Mouse (Mus musculus) thymus, adult 2 months (tissue): ENCODE measurements around the gene Slc36a3. TPM values are rescaled to one million over a fixed set of nuclear protein-coding genes. Genes with fewer than 3 reads are reported as not detected.
A peak's percentile ranks its signal among the peaks of the same experiment; 100 is the strongest.

Experiments
- DNase-seq: peaks from one replicate; pipeline ENCODE4 v3.0.0; 2021
- H3K27ac ChIP-seq: fragments of 200-500 bp; 2 replicates; pipeline ENCODE4 v1.5.1; 2012; ENCODE audit warnings: low read length, control low read depth; ENCODE audit not compliant: control insufficient read depth, insufficient read depth
- H3K27me3 ChIP-seq: fragments of 200-500 bp; 2 replicates; pipeline ENCODE4 v1.6.1; 2012; ENCODE audit warnings: mild to moderate bottlenecking, low read length, moderate library complexity, mixed read lengths; ENCODE audit not compliant: control insufficient read depth, insufficient read depth
- H3K36me3 ChIP-seq: fragments of 200-500 bp; 2 replicates; pipeline ENCODE4 v1.6.1; 2012; ENCODE audit warnings: mild to moderate bottlenecking, low read length, moderate library complexity; ENCODE audit not compliant: control insufficient read depth, insufficient read depth
- H3K4me1 ChIP-seq: fragments of 200-500 bp; replicated peaks from 2 replicates; pipeline ENCODE4 v1.6.1; 2012; ENCODE audit warnings: low read length; ENCODE audit not compliant: control insufficient read depth, insufficient read depth
- H3K4me3 ChIP-seq: fragments of 200-500 bp; 2 replicates; pipeline ENCODE4 v1.5.1; 2012; ENCODE audit warnings: mild to moderate bottlenecking, low read length, control low read depth, moderate library complexity; ENCODE audit not compliant: control insufficient read depth, insufficient read depth
- CTCF ChIP-seq: fragments of 200-500 bp; IDR thresholded peaks from 2 replicates; pipeline ENCODE4 v1.5.1; 2012; ENCODE audit warnings: mild to moderate bottlenecking, control low read depth, low read length, moderate library complexity, borderline replicate concordance; ENCODE audit not compliant: control insufficient read depth, poor library complexity, insufficient read depth; ENCODE audit errors: extremely low read depth
- POLR2A ChIP-seq: fragments of 200-500 bp; IDR thresholded peaks from 2 replicates; pipeline ENCODE4 v1.6.1; 2012; ENCODE audit warnings: mild to moderate bottlenecking, low read length, control low read depth, moderate library complexity; ENCODE audit not compliant: control insufficient read depth, poor library complexity, insufficient read depth; ENCODE audit errors: extremely low read depth
- WGBS: fragments of 180-500 bp; shearing (Covaris S2); methylation state at CpG from one replicate; pipeline ENCODE4 v1.1.7; 2018; 5-methylcytosine and 5-hydroxymethylcytosine counted together
- polyA plus RNA-seq: library from polyadenylated mRNA; depleted of rRNA; stranded (reverse); fragments of >200 nt; gene quantifications from 2 replicates; pipeline ENCODE4 v1.2.3, GENCODE M21; 2012

Gene Slc36a3
- polyA plus RNA-seq, 1 experiment: 0.74 TPM

DNA sequence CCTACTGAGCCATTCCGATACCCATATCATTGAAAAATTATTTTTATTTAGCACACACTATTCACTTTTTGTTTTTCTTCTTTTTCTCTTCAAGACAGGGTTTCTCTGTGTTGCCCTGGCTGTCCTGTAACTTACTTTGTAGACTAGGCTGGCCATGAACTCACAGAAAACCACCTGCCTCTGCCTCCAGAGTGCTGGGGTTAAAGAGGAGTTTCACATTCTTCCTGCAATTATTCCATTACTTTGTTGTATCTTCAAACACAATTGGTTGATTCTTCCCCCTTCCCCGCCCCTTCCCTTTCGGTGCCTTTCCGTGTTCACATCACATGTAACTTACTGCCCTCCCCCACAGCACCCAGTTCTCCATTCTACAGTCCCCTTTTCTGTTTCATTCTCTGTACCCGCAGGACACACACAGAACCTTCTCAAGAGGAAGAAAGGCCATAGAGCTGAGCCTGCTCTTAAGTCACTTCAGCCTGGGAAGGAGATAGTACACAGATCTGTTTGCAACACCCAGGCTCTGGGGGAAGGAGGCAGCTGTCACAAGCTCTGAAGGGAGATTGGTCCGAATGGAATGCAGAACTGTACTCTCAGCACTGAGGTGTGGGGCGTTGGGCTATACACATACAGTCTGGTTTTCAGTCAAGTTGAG lies 38.2 kb downstream of the Slc36a3 start:
- Histone ChIP-seq H3K4me3 (no peak overlapping the region), H3K4me1 (peaks cover 12% of the 10 kb centered on the region), H3K27me3 (no peaks in the 10 kb centered on the region), H3K36me3 (no peaks in the 10 kb centered on the region), H3K27ac (peak overlapping the region; percentile 72)
- no peak for TF ChIP-seq CTCF
- TF ChIP-seq POLR2A: no peak
- DNase-seq: peak; percentile 47
- 25% methylated on average over 7 of the region's 7 CpGs for WGBS

DNA sequence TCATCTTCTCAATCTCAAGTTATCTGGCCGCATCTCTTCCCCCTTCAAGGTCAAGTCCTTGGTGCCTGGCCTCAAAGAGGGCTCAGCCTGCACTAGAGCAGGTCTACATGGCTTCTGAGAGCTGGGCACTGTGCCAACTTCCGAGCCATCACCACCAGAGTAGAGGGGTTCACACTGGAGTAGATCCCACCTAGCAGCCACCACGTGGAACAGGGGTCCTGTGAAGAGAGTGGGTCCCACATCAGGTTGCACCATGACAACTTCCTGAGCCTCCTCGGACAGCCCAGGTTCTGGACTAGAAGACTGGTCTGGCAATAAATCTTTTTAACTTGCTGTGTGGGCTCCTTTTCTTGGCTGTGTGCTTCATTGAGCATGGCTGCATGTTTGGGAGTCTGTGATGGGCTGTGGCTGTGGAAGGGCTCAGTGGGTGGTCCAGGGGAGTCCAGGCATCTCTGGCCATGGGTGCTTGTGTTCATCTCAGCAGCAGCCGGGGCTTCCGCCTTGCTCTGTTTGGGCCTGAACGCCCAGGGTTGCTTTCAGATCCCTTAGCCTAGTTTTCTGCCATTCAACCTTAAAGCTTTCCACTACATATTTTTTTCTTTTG lies 40.8 kb downstream of the Slc36a3 start:
- H3K4me3 ChIP-seq: no peak overlapping the region
- H3K27ac ChIP-seq: no peak overlapping the region
- no peaks in the 10 kb centered on the region for H3K27me3 ChIP-seq
- DNase-seq: no peak
- WGBS: 87% methylated on average over 7 of the region's 7 CpGs
- TF ChIP-seq POLR2A: no peak
- no peak for TF ChIP-seq CTCF
- H3K36me3 ChIP-seq: no peaks in the 10 kb centered on the region
- H3K4me1 ChIP-seq: peaks cover 27% of the 10 kb centered on the region

DNA sequence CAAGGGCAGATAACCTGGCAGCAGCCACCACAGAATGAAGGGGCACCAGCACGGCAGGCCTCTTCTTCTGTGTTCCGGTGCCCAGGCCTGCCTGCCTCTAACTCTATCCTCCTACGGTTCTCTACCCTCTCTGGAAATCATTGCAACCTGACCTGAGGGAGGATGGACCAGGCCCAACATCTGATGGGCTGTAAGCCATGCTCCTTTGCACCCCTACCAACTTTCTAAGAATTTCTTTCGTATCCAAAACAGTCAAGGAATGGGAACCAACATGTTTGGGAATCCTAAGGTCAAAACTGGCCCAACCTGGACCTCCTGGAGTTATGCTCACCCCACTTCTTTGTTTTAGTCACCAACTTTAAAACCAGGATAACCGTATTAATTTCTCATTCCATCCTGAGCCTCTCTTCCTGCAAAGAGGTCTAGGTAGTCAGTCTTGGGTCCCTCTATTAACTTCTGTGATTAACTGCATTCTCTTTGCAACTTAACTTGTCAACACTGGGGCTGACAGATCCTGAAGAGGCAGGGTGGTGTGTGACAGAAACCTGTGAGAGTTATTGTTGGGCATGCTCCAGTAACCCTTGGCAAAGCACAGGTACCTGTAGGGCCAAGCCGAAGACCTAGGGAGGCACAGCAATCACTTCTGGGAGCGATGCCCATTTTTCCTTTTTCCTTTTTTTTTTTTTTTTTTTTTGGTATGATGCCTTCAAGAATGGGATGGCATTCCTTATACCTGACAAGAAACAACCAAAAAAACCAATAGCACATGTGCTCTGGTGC lies 41.8 kb downstream of the Slc36a3 start:
- no peak overlapping the region for H3K27ac ChIP-seq
- no peaks in the 10 kb centered on the region for H3K27me3 ChIP-seq
- WGBS: 98% methylated on average over 7 of the region's 7 CpGs
- no peak for TF ChIP-seq POLR2A
- TF ChIP-seq CTCF: no peak
- no peak for DNase-seq
- 0 out of 2 replicates have a peak, but pooled peaks cover 4% of the 10 kb centered on the region for H3K36me3 ChIP-seq
- no peak overlapping the region for H3K4me3 ChIP-seq
- H3K4me1 ChIP-seq: peaks cover 27% of the 10 kb centered on the region

- peaks cover 17% of the 10 kb centered on the region for H3K4me1 ChIP-seq
- WGBS: 72% methylated on average over 1 of the region's 1 CpGs
- H3K36me3 ChIP-seq: 0 out of 2 replicates have a peak, but pooled peaks cover 5% of the 10 kb centered on the region
- DNase-seq: no peak
- no peak overlapping the region for H3K27ac ChIP-seq
- no peak overlapping the region for H3K4me3 ChIP-seq
- H3K27me3 ChIP-seq: no peaks in the 10 kb centered on the region
- TF ChIP-seq CTCF: no peak
- TF ChIP-seq POLR2A: no peak
These were observed 44.9 kb downstream of the Slc36a3 start for GRCm38 (mm10) chr11:55106636-55107035.

DNA sequence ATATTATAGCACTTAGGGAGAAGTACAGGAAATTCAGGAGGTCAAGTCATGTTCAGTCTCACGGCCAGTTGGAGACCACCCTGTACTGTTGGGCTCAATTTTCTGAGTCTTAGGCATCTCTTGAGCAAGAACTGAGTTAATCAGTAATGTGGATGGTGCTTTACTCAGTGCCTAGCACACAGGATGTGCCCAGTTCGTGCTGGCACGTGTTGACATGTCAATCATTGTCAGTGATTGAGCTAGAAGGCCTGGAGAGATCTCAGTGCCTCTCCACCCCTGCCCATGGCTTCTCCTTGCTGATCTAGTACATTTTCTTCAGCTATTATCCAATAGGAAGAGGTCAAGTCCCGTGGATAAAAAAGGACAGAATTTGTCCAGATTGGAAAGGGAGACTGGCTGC lies 46.1 kb downstream of the Slc36a3 start:
- Histone ChIP-seq H3K27me3 (no peaks in the 10 kb centered on the region), H3K4me1 (peaks cover 17% of the 10 kb centered on the region), H3K27ac (no peak overlapping the region), H3K36me3 (0 out of 2 replicates have a peak, but pooled peaks cover 5% of the 10 kb centered on the region), H3K4me3 (no peak overlapping the region)
- WGBS: 92% methylated on average over 4 of the region's 4 CpGs
- TF ChIP-seq POLR2A (no peak), CTCF (no peak)
- DNase-seq: no peak

DNA sequence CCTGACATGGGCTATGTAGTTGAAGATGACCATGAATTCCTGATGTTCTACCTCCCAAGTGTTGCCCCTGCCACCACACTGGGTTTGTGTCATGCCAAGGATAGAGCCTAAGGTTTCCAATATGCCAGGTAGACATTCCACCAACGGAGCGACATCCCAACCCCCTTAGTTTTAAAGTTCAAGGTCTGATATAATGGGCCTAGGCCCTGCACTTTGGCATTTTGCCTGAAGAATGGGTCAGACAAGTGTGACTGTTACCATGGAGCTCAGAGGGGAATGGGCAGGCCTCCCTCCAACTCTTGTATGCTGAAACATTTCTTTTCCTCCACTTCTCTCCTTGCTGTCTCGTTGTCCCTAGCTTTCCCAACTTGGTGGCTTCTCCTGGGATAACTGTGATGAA lies 48.3 kb downstream of the Slc36a3 start:
- no peak overlapping the region for H3K27ac ChIP-seq
- 0 out of 2 replicates have a peak, but pooled peaks cover 5% of the 10 kb centered on the region for H3K36me3 ChIP-seq
- 89% methylated on average over 3 of the region's 3 CpGs for WGBS
- H3K4me1 ChIP-seq: peaks cover 29% of the 10 kb centered on the region
- no peak overlapping the region for H3K4me3 ChIP-seq
- no peak for DNase-seq
- TF ChIP-seq POLR2A: no peak
- TF ChIP-seq CTCF: no peak
- H3K27me3 ChIP-seq: no peaks in the 10 kb centered on the region
